In the genomic region with DNA sequence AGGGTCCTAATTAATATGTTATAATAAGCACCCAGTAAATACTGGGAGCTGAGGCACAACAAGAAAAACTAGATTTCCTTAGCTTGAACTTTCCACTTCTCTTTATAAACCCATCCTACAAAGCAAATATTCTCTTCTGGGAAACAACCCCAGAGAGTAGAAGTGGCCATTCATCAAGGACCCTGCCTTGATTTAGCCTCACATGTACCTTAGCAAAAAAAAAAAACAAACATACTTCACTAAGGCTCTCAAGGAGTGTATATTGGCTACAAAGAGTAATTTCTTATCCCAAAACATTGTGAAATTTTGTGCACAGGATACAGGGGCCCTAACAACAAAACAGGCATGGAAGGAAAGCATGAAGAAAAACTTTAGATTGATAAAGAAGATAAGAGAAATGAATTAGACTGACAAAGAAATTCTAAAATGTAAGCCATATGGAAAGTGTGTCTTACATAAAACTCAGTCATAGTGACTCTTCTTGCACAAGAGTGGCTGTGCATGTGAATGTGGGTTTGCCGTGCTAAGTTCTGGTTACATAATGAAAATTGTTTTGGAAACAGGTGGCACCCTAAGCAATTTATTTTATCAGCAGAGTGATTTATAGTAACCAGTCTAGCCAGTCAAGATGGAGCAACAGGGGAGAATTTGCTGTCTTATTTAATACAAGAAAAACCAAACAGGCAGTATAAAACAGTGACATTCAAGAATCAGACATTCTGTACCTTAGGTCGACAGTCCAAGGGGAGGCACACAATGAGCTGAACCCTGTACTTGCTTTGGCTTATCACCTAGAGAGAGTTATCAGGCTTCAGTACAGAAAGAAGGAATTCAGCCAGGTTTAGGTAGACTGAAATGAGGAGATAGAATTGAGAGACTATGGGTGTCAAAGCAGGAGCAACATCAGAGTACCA, we compare ENCODE assay signal across 9 mouse cellular contexts. TPM values are rescaled to one million over a fixed set of nuclear protein-coding genes. Genes with fewer than 3 reads are reported as not detected.
DNase-seq lines count a peak whose midpoint lies in the region; ATAC-seq and TF ChIP-seq lines count a peak whose summit lies in the region.
"Had no signal": no experiment of that assay in that cellular context is flagged by ENCODE, and none has a peak within 500 bp of the region (broad histone marks: within the 10 kb centered on the region; RNA-seq: fewer than 3 reads in every experiment).

No protein-coding gene starts in this region.

- H3K4me3 ChIP-seq in heart, adult 2 months = peak overlapping the region; percentile 96; the same call in 1 of the 2 replicates
- H3K4me3 ChIP-seq in MEL (ENCODE audit: control insufficient read depth in 1 of 2, insufficient read depth in 1 of 2, low read depth in 2 of 2, low read length in 2 of 2) (peak overlapping the region; percentile 89 to 96), macrophage (ENCODE audit: inconsistent target) (peak overlapping the region; percentile 89)
- H3K4me3 ChIP-seq in hindbrain, embryonic 11.5 days (ENCODE audit: low read depth, low read length) = peak overlapping the region; percentile 98

- DNase-seq in heart, adult 2 months = no peak
- DNase-seq in heart, adult 9 months (ENCODE audit: low spot score in 2 of 2) = no peak
- no peak for DNase-seq in MEL (ENCODE audit: low read depth, low spot score)
- no peak for DNase-seq in hindbrain, embryonic 11.5 days (ENCODE audit: low spot score)
- DNase-seq in cerebellum, adult 11 months = no peak
- DNase-seq in adrenal gland, adult 2 months = no peak
- no peak for DNase-seq in frontal cortex, postnatal 36 days (ENCODE audit: low spot score in 2 of 2)
- DNase-seq: thymus, postnatal 14 days had no signal

- no peaks in the 10 kb centered on the region for H3K9me3 ChIP-seq in MEL (replicated peaks; ENCODE audit: insufficient read depth, low read length)
- H3K9me3 ChIP-seq in hindbrain, embryonic 11.5 days (ENCODE audit: control insufficient read depth, low read length) = no peaks in the 10 kb centered on the region

- H3K79me2 ChIP-seq in heart, adult 2 months (replicated peaks; ENCODE audit: control insufficient read depth, insufficient read depth, low read length) = 0 out of 2 replicates have a peak, but pooled peaks cover 1% of the 10 kb centered on the region
- H3K79me2 ChIP-seq in MEL (ENCODE audit: control insufficient read depth, insufficient read depth, low read length, poor library complexity) (peaks cover 14% of the 10 kb centered on the region), macrophage (ENCODE audit: inconsistent target) (no peaks in the 10 kb centered on the region; the same call in 1 of the 2 replicates)

- peaks cover 9% of the 10 kb centered on the region for H3K4me1 ChIP-seq in heart, adult 2 months (ENCODE audit: control insufficient read depth, insufficient read depth, low read length)
- H3K4me1 ChIP-seq in MEL (ENCODE audit: control insufficient read depth in 1 of 2, insufficient read depth in 2 of 2, low read length in 2 of 2) = peaks cover 2 to 7% of the 10 kb centered on the region in 2 experiments; a peak in 3 of 4 replicates
- 0 out of 2 replicates have a peak, but pooled peaks cover 5% of the 10 kb centered on the region for H3K4me1 ChIP-seq in hindbrain, embryonic 11.5 days (replicated peaks; ENCODE audit: control insufficient read depth, insufficient read depth, low read length)

- TF ChIP-seq RAD21 in MEL (IDR thresholded peaks at IDR 0.05; ENCODE audit: low read depth, low read length) = no peak

- peaks cover 9% of the 10 kb centered on the region for H3K36me3 ChIP-seq in heart, adult 2 months (ENCODE audit: control insufficient read depth, insufficient read depth, low read length)
- H3K36me3 ChIP-seq in MEL (ENCODE audit: control insufficient read depth in 1 of 2, insufficient read depth in 2 of 2, low read length in 2 of 2) = peaks cover 0 to 11% of the 10 kb centered on the region in 2 experiments; a peak in 2 of 4 replicates
- H3K36me3 ChIP-seq in hindbrain, embryonic 11.5 days (ENCODE audit: control insufficient read depth, insufficient read depth, low read length) = no peaks in the 10 kb centered on the region
- 0 out of 2 replicates have a peak, but pooled peaks cover 6% of the 10 kb centered on the region for H3K36me3 ChIP-seq in macrophage (ENCODE audit: inconsistent target)

- peak overlapping the region; percentile 94 for H3K4me2 ChIP-seq in hindbrain, embryonic 11.5 days (replicated peaks; ENCODE audit: low read depth, low read length)

- TF ChIP-seq EP300 in heart, adult 2 months (IDR thresholded peaks at IDR 0.05; ENCODE audit: insufficient read depth, low read depth, low read length) = no peak
- TF ChIP-seq EP300 in MEL (IDR thresholded peaks at IDR 0.05; ENCODE audit: low read depth in 1 of 2, low read length in 2 of 2) = no peak

- ATAC-seq in hindbrain, embryonic 11.5 days (ENCODE audit: low FRiP score) = no peak

- TF ChIP-seq CTCF in heart, adult 2 months (IDR thresholded peaks at IDR 0.05) = no peak
- no peak for TF ChIP-seq CTCF in MEL (IDR thresholded peaks at IDR 0.05 in 2 of 3, conservative IDR thresholded peaks at IDR 0.05 in 1 of 3; ENCODE audit: control insufficient read depth in 1 of 3, insufficient read depth in 1 of 3, low read depth in 2 of 3, low read length in 3 of 3, poor library complexity in 1 of 3, severe bottlenecking in 1 of 3)

- WGBS in heart, adult 2 months = 55% methylated on average over 2 of the region's 2 CpGs
- 87% methylated on average over 2 of the region's 2 CpGs for WGBS in hindbrain, embryonic 11.5 days
- WGBS in macrophage (ENCODE audit: missing documents) = 81% methylated on average over 2 of the region's 2 CpGs

- TF ChIP-seq POLR2A in heart, adult 2 months (IDR thresholded peaks at IDR 0.05; ENCODE audit: insufficient read depth, low read depth, low read length) = no peak
- TF ChIP-seq POLR2A in MEL (IDR thresholded peaks at IDR 0.05; ENCODE audit: control insufficient read depth in 1 of 2, insufficient read depth in 1 of 2, low read depth in 1 of 2, low read length in 2 of 2, poor library complexity in 1 of 2) = no peak

- H3K27me3 ChIP-seq in heart, adult 2 months (ENCODE audit: control insufficient read depth, insufficient read depth, low read length) = no peaks in the 10 kb centered on the region
- peaks cover 5 to 6% of the 10 kb centered on the region in 2 experiments; a peak in 3 of 4 replicates for H3K27me3 ChIP-seq in MEL (ENCODE audit: control insufficient read depth in 1 of 2, insufficient read depth in 2 of 2, low read length in 2 of 2)
- no peaks in the 10 kb centered on the region for H3K27me3 ChIP-seq in hindbrain, embryonic 11.5 days (ENCODE audit: control insufficient read depth, insufficient read depth, low read length)

- intact Hi-C loops in heart, adult 2 months (cut with DNase I) = no loop called here

- peak overlapping the region; percentile 91 for H3K27ac ChIP-seq in heart, adult 2 months
- no peak overlapping the region for H3K27ac ChIP-seq in MEL (ENCODE audit: control insufficient read depth, low read depth, low read length)
- H3K27ac ChIP-seq in hindbrain, embryonic 11.5 days (ENCODE audit: low read depth, low read length) = no peak overlapping the region
- H3K27ac ChIP-seq in macrophage = no peak overlapping the region

- H3K9ac ChIP-seq in heart, adult 2 months (ENCODE audit: low read depth, low read length) = peak overlapping the region; percentile 96
- peak overlapping the region; percentile 83 for H3K9ac ChIP-seq in MEL (ENCODE audit: control insufficient read depth, low read depth, low read length, poor library complexity, severe bottlenecking)
- H3K9ac ChIP-seq in hindbrain, embryonic 11.5 days (ENCODE audit: low read depth, low read length) = no peak overlapping the region; the same call in 1 of the 2 replicates

TF ChIP-seq in MEL, 35 proteins besides CTCF, POLR2A, EP300 and RAD21 (continues in another document):
- TF ChIP-seq ZMIZ1 (IDR thresholded peaks at IDR 0.05; ENCODE audit: low read depth, low read length) (no peak), GABPA (IDR thresholded peaks at IDR 0.05; ENCODE audit: low read depth, low read length) (no peak), ELF1 (IDR thresholded peaks at IDR 0.05; ENCODE audit: low read depth, low read length) (no peak), HCFC1 (IDR thresholded peaks at IDR 0.05; ENCODE audit: low read depth, low read length) (no peak), MEF2A (IDR thresholded peaks at IDR 0.05; ENCODE audit: extremely low read depth, insufficient replicate concordance, low read depth, low read length, poor library complexity, severe bottlenecking) (no peak), RCOR1 (IDR thresholded peaks at IDR 0.05; ENCODE audit: low read depth, low read length) (no peak), POLR2AphosphoS5 (IDR thresholded peaks at IDR 0.05; ENCODE audit: borderline replicate concordance, low read depth, low read length) (no peak), KAT2A (conservative IDR thresholded peaks at IDR 0.05; ENCODE audit: low read depth, low read length) (no peak), TBP (IDR thresholded peaks at IDR 0.05; ENCODE audit: low read depth, low read length) (no peak), ZNF384 (IDR thresholded peaks at IDR 0.05; ENCODE audit: low read depth, low read length) (no peak), GATA1 (IDR thresholded peaks at IDR 0.05; ENCODE audit: low read depth, low read length) (no peak), MYC (IDR thresholded peaks at IDR 0.05; ENCODE audit: low read depth, low read length) (no peak), CHD1 (IDR thresholded peaks at IDR 0.05; ENCODE audit: low read depth, low read length) (no peak), TCF12 (IDR thresholded peaks at IDR 0.05; ENCODE audit: low read depth, low read length) (no peak), ETS1 (IDR thresholded peaks at IDR 0.05; ENCODE audit: low read depth, low read length) (no peak), BHLHE40 (IDR thresholded peaks at IDR 0.05; ENCODE audit: borderline replicate concordance, low read depth, low read length) (no peak), SMC3 (IDR thresholded peaks at IDR 0.05; ENCODE audit: low read depth, low read length) (no peak)

RNA-seq across cellular contexts. Expression of gene Gpam, which starts 26.6 kb away (rescaled TPM):
- 100 to 1,000 TPM; 149 to 173 TPM for total RNA-seq in heart, adult 2 months (2021)
- 75.4 and 121 TPM in 2 replicates for polyA plus RNA-seq in heart, adult 2 months (2012; rRNA removed)
- 31.4 and 37.1 TPM in 2 replicates for total RNA-seq in MEL (2012; rRNA removed)
- polyA plus RNA-seq in MEL (2012; ENCODE audit: insufficient read depth in 1 of 2, insufficient read length in 2 of 2, low read depth in 1 of 2, low replicate concordance in 2 of 2, missing spikeins in 1 of 2) (100 to 1,000 TPM in 1 of 2 experiments, 10 to 100 TPM in 1; 26.2 to 327 TPM), macrophage (2018) (4.3 to 6.9 TPM (median 4.8 TPM) in 3 replicates)
- 17.5 and 22.4 TPM in 2 replicates for polyA plus RNA-seq in hindbrain, embryonic 11.5 days (2014; fragmentation: Nextera tagmentation; extraction: Ambion mirVana)
- 10 to 100 TPM in 11 of 26 experiments, 1 to 10 TPM in 14, under 1 TPM in 1; 0.88 to 17.4 (median 7.3) TPM for total RNA-seq in macrophage (2018; cell fraction: chromatin; rRNA removed)
- 1 to 10 TPM; 2.8 to 9.1 (median 6.1) TPM for total RNA-seq in macrophage (2018; cell fraction: cytosol; rRNA removed)
- total RNA-seq in macrophage (2018; cell fraction: nucleus; rRNA removed) = 10 to 100 TPM in 6 of 26 experiments, 1 to 10 TPM in 20; 2.5 to 13.8 (median 5.1) TPM
- total RNA-seq in adrenal gland, adult 2 months (2021) = 100 to 1,000 TPM; 199 to 552 TPM
- 134 and 233 TPM in 2 replicates for polyA plus RNA-seq in adrenal gland, adult 2 months (2012; rRNA removed)
